Mouse (Mus musculus) C3H10T1/2 (cell line): Measurements from ENCODE around the gene Zfp382. TPM values are rescaled to one million over a fixed set of nuclear protein-coding genes. Genes with fewer than 3 reads are reported as not detected.

ENCODE experiments used
- polyA plus RNA-seq, 2 experiments: library from polyadenylated mRNA; unstranded; fragments of >200 nt; fragmentation: generic; extraction: Trizol; gene quantifications; one replicate each; pipeline ENCODE4 v1.2.1; 2012; ENCODE audit warnings: missing spikeins in 2 of 2

Zfp382 gene
- polyA plus RNA-seq, result 1 to 10 TPM in 1 of 2 experiments, under 1 TPM in 1; 0.15 to 2.5 TPM

DNA sequence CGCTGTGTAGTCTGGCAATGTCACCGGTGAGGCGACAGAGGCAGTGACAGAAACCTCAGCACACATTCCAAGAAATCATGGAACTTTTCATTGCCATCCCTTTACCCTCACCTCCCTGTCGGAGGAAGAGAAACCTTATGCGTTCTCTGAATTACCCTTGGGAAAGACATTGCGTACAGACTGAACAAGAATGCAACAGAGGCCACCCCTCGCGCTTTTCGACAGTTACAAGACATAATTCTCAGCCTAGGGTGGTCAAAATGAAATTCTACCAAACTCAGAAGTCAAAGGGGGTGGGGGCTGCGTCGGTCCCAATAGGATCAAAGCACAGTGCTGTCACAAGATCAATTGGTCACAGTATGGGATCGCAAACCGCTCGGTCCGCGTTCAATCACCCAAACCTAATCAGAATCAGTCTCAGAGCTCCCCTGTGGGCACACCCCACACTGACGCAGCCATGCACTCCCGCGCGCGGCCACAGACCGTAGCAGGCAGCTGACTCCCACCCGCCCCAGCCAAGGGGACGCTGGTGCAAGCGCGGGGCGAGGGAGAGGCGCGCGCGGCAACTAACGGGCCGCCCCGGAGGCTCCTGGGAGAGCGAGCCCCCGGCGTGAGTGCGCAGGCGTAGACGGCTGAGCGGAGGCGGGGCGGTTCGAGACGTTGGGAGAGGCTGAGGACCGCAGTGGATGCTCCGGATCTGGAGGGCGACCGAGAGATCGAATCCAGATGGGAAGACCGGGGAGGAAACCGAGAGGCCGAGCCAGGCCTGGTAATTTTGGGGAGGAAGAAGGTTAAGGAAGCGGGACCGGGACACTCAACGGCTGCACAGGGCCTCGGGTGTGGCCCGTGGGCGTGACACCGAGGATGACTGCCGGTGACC, at the start of gene Zfp382:
Gene Zfp382 (plus strand): TSS at position 635 of the 880 bp plus-strand sequence.

DNA sequence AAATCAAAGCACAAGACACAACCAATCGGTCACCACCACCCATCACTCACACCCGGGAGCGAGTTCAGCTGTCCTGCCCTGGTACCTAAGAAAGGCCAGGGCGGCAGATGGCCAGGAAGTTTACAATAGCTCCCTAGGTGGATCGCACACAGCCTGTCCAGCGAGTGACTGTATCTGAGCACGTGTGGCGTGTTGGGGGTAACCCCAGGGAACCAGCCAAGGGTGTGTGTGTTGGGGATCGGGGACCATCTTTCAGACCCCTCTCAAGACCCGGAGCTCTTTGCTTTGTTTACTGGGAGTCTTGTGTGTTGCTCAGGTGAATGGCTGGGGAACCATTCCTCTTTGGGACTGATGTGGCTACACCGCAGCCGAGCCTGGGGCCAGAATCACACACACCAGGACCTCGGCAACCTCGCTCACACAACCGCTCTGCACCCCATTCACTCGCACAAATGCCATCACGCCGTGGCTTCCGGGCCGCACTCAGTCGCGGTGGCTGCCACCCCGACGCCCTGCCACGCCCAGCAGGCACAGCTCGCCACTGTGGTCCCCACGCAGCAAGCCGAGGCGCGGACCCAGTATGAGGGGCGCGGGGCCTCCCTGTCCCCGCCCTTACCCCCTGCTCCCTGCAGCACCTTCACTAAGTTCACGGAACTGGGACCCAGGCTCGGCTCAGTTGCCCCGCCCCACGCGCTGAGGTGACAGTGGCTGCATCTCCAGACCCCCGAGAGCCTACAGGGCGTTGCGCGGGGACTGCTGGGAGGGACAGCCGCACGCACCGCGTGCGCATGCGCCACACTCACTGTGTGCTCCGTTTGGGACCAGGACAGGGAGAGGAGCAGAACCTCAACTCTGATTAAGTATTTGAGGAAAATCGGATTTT, 49.4 kb upstream of the Zfp382 start, which contains the start of gene Zfp82:
Gene Zfp82 (minus strand): TSS at position 755 of the 883 bp plus-strand sequence.

DNA sequence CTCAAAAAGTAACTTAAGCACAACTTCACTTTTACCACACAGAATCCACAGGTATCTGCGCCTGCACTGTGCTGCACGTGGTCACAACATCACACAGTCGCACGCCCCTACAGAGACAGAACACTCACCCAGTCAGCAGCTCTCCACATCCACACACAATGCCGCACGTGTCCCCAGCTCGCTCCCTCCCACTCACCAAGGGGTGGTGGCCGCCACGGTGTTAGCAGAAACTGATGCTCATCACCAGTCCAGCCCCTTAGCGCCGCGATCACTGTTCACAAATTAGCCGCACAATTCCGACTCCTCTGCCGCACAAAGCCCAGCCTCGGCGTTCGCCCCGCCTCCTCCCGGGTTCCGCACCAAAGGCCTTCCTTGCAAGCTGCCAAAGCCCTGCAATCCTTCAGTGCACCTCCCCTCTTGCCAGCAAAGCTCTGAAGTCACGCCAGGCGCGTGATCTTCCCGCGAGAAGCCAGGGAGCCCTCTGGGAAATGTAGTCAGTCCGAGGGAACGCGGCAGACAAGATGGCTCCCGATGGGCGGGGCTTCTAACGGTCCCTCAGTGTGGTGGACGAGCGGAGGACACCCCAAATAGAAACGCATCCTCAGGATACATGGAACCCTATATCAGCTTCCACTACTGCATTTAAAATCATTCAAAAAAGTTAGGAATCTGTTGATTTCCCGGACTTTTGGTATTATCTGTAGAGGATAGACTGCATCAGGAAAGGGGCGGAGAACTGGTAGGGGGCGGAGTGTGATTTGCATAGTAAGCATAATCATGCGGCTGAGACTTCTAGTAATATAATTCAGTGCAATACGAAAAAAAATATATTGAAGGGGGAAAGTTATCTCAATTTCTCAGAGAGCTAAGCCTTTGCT, 31.4 kb upstream of the Zfp382 start, which contains the start of the genes Gm26920 and Zfp566:
Gene Gm26920 (minus strand): TSS at position 319 of the 878 bp plus-strand sequence.
Gene Zfp566 (minus strand): TSS at position 436 of the 878 bp plus-strand sequence.

DNA sequence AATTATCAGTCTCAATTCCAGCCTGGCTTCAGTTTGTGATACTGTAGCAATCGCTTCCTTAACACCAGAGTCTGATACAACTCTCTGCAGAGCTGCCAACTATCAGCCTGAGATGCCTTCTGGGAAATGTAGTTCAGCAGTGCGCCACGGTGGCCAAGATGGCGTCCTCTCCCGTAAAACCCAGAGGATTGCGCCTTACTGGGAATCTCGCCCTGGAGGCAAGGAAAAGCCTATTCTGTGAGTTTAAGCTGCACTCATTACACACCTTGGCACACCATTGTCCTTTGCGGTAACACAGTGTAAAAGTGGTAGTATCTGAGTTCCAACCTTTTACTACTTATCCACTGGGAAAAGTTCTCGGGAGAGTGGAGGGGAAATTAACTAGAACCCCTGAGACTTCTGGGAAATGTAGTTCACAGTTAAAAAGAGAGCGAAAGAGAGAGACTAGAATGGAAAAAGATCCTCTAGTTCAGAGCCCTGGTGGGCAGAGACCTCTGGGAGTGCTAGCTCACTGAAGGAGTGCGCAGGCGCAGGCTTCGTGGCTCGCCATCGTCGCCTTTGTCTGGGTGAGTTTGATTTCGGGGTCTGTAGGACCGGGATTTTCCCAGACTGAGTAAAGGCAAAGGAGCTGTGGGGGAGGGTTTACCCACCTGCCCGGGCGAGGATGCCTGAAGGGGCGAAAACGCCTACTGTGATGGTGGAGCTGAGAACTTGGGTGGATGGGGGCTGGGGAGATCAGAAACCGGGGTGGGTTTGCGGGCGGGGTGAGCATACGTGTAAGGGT, 26.9 kb upstream of the Zfp382 start, which contains the start of gene Zfp260:
Gene Zfp260 (plus strand): TSS at position 132 of the 784 bp plus-strand sequence.

DNA sequence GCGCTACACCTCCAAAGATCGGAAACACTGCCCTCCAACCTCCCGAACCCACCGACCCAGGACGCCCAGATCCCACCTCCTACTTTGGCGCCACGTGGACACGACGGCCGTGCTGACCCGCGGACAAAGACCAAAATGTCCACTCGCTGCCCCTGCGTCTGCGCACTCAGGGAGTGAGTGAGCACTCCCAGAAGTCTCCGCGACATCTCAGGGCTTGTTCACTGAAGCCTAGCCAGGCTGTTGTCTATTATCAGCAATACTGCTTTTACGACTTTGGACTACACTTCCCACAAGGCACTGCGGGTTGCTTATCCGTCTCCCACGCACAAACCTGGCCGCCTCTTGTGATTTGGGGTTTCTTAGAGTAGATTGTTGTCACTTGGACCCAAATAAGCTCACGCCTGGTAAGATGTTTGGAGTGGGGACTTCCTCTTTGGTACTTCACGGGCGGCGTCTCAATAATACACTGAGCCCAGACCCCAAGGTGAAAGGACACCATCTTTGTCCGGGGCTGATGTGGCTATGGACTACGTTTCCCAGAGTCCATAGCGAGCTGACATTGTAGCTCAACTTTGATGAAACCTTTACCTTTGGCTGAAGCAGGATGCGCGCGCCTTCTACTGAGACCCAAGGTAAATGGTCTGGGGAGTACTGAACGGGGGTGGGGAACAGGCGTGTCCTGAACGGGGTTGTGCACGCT, 48.0 kb downstream of the Zfp382 start, which contains the start of gene Zfp146:
Gene Zfp146 (minus strand): TSS at position 168 of the 700 bp plus-strand sequence.

DNA sequence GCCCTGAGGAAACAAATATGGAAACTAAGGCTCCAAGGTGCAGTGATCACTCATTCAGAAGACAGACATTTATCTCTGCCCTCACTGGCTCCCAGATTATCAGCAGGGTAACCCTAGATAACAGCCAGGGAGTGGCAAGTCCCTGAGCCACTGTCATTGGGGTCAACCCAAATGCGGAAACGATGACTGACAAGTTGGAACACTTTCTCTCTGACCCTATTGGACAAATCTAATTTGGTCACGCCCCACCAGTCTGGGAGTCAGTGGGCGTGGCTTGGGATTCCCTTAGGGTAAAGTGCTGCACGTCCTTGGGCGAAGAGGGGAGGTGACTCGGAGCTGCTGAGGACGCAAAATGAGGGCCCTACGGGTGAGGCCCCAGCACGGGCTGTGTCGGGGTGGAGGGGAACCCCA, 62.1 kb downstream of the Zfp382 start, which contains the start of gene Cox7a1:
Gene Cox7a1 (plus strand): TSS at position 266 of the 411 bp plus-strand sequence.

Other genes starting within 250 kb of the Zfp382 start
- gene Zfp27, start 215.4 kb upstream of the Zfp382 start, polyA plus RNA-seq, result 1 to 10 TPM in 1 of 2 experiments, under 1 TPM in 1; 0.23 to 5.7 TPM
- 1 to 10 TPM in 1 of 2 experiments, under 1 TPM in 1; 0.11 to 3.4 TPM for gene Zfp383, start 213.7 kb upstream of the Zfp382 start, polyA plus RNA-seq
- 1 to 10 TPM in 1 of 2 experiments, under 1 TPM in 1; 0.29 to 2.7 TPM for gene Zfp74, start 167.9 kb upstream of the Zfp382 start, polyA plus RNA-seq
- 1 to 10 TPM in 1 of 2 experiments, under 1 TPM in 1; 0.22 to 2.1 TPM for gene Zfp568, start 138.0 kb upstream of the Zfp382 start, polyA plus RNA-seq
- 1 to 10 TPM in 1 of 2 experiments, under 1 TPM in 1; 0.07 to 2.3 TPM for gene Zfp14, start 70.6 kb upstream of the Zfp382 start, polyA plus RNA-seq
- gene Zfp82, start 49.0 kb upstream of the Zfp382 start, polyA plus RNA-seq, result 1 to 10 TPM in 1 of 2 experiments, under 1 TPM in 1; 0.41 to 2.9 TPM
- gene Gm26920, start 31.5 kb upstream of the Zfp382 start, polyA plus RNA-seq, result under 1 TPM; 0.02 to 0.77 TPM
- gene Zfp566, start 31.4 kb upstream of the Zfp382 start, polyA plus RNA-seq, result 1 to 10 TPM in 1 of 2 experiments, under 1 TPM in 1; 0.22 to 4.5 TPM
- gene Zfp260, start 27.2 kb upstream of the Zfp382 start, polyA plus RNA-seq, result 10 to 100 TPM in 1 of 2 experiments, under 1 TPM in 1; 0.92 to 11.2 TPM
- 10 to 100 TPM in 1 of 2 experiments, under 1 TPM in 1; 0.48 to 12.2 TPM for gene Zfp146, start 47.8 kb downstream of the Zfp382 start, polyA plus RNA-seq
- 1 to 10 TPM; 2.7 to 6.7 TPM for gene Cox7a1, start 62.2 kb downstream of the Zfp382 start, polyA plus RNA-seq
- gene Capns1, start 76.9 kb downstream of the Zfp382 start, polyA plus RNA-seq, result 100 to 1,000 TPM; 667 to 923 TPM
- gene Polr2i, start 110.0 kb downstream of the Zfp382 start, polyA plus RNA-seq, result 100 to 1,000 TPM; 140 to 190 TPM
- 100 to 1,000 TPM; 159 to 336 TPM for gene Tbcb, start 110.3 kb downstream of the Zfp382 start, polyA plus RNA-seq
- gene Ovol3, start 113.8 kb downstream of the Zfp382 start, polyA plus RNA-seq, result under 1 TPM in 1 of 2 experiments, not detected in 1; 0.08 TPM
- under 1 TPM; 0.15 to 0.45 TPM for gene Thap8, start 158.2 kb downstream of the Zfp382 start, polyA plus RNA-seq
- gene Wdr62, start 158.5 kb downstream of the Zfp382 start, polyA plus RNA-seq, result 10 to 100 TPM; 12.7 to 22.5 TPM
- gene Clip3, start 169.8 kb downstream of the Zfp382 start, polyA plus RNA-seq, result 100 to 1,000 TPM in 1 of 2 experiments, 10 to 100 TPM in 1; 59.0 to 203 TPM
- 10 to 100 TPM; 28.8 to 45.8 TPM for gene Alkbh6, start 186.8 kb downstream of the Zfp382 start, polyA plus RNA-seq
- 1 to 10 TPM in 1 of 2 experiments, under 1 TPM in 1; 0.21 to 1.4 TPM for gene Syne4, start 192.9 kb downstream of the Zfp382 start, polyA plus RNA-seq
- gene E130208F15Rik, start 199.8 kb downstream of the Zfp382 start, polyA plus RNA-seq, result not detected
- gene Sdhaf1, start 202.0 kb downstream of the Zfp382 start, polyA plus RNA-seq, result 10 to 100 TPM; 13.5 to 16.3 TPM
- gene Lrfn3, start 240.8 kb downstream of the Zfp382 start, polyA plus RNA-seq, result 1 to 10 TPM; 2.1 to 5.0 TPM